Mouse (Mus musculus) embryonic facial prominence, embryonic 13.5 days (tissue): ENCODE results near the gene Reln. TPM values are rescaled to one million over a fixed set of nuclear protein-coding genes. Genes with fewer than 3 reads are reported as not detected.

Experiments used
- ATAC-seq: fragments of 200-750 bp; cut with Nextera tagmentation; 2 replicates; pipeline ENCODE4 v1.8.0; 2017; ENCODE audit warnings: low read depth; ENCODE audit not compliant: insufficient number of reproducible peaks, insufficient read depth, low FRiP score, low TSS enrichment
- H3K27ac ChIP-seq: fragments of 300-500 bp; sonication (generic); 2 replicates; pipeline ENCODE4 v1.5.1; 2015; ENCODE audit warnings: moderate library complexity, mild to moderate bottlenecking, inconsistent platforms
- H3K27me3 ChIP-seq: fragments of 300-500 bp; sonication (generic); 2 replicates; pipeline ENCODE4 v1.6.1; 2015; ENCODE audit warnings: mild to moderate bottlenecking, inconsistent platforms
- H3K36me3 ChIP-seq: fragments of 300-500 bp; sonication (generic); 2 replicates; pipeline ENCODE4 v1.6.1; 2015; ENCODE audit warnings: mild to moderate bottlenecking, inconsistent platforms
- H3K4me1 ChIP-seq: fragments of 300-500 bp; sonication (generic); 2 replicates; pipeline ENCODE4 v1.6.1; 2015; ENCODE audit warnings: inconsistent platforms
- H3K4me2 ChIP-seq: fragments of 300-500 bp; sonication (generic); 2 replicates; pipeline ENCODE4 v1.6.1; 2015; ENCODE audit warnings: moderate library complexity, mild to moderate bottlenecking, inconsistent platforms
- H3K4me3 ChIP-seq: fragments of 300-500 bp; sonication (generic); 2 replicates; pipeline ENCODE4 v1.5.1; 2015; ENCODE audit warnings: mild to moderate bottlenecking, inconsistent platforms
- H3K9ac ChIP-seq: fragments of 300-500 bp; sonication (generic); 2 replicates; pipeline ENCODE4 v1.6.1; 2015; ENCODE audit warnings: mild to moderate bottlenecking, inconsistent platforms
- H3K9me3 ChIP-seq: fragments of 300-500 bp; sonication (generic); 2 replicates; pipeline ENCODE4 v1.6.1; 2016; ENCODE audit warnings: inconsistent platforms
- WGBS: fragments of 180-500 bp; shearing (Covaris S2); methylation state at CpG from one replicate; pipeline ENCODE4 v1.1.7; 2015; ENCODE audit warnings: mixed read lengths; 5-methylcytosine and 5-hydroxymethylcytosine counted together
- polyA plus RNA-seq: library from polyadenylated mRNA; unstranded; fragments of >200 nt; fragmentation: Nextera tagmentation; extraction: Ambion mirVana; gene quantifications from 2 replicates; pipeline ENCODE4 v1.2.1, GENCODE M21; 2015

Reln gene
- polyA plus RNA-seq, 1 experiment from 2014 or later = 5.5 TPM

- H3K27ac ChIP-seq = no peak overlapping the region
- H3K4me2 ChIP-seq = no peak overlapping the region
- no peaks in the 10 kb centered on the region for H3K36me3 ChIP-seq
- no peaks in the 10 kb centered on the region for H3K9me3 ChIP-seq
- H3K4me1 ChIP-seq = peaks cover 3% of the 10 kb centered on the region; the same call in 1 of the 2 replicates
- H3K4me3 ChIP-seq = no peak overlapping the region
- H3K27me3 ChIP-seq = no peaks in the 10 kb centered on the region
- no peak overlapping the region for H3K9ac ChIP-seq
- WGBS = 80% methylated on average over 3 of the region's 3 CpGs
- ATAC-seq = no peak
These were observed 37.4 kb downstream of the Reln start for GRCm38 (mm10) chr5:22307072-22307471.

GRCm38 (mm10) chr5:22303709-22304108 lies 40.8 kb downstream of the Reln start:
- Histone ChIP-seq H3K4me3 (no peak overlapping the region), H3K27me3 (no peaks in the 10 kb centered on the region), H3K4me1 (peaks cover 3% of the 10 kb centered on the region; the same call in 1 of the 2 replicates), H3K4me2 (no peak overlapping the region), H3K9ac (no peak overlapping the region), H3K27ac (no peak overlapping the region), H3K36me3 (no peaks in the 10 kb centered on the region), H3K9me3 (no peaks in the 10 kb centered on the region)
- WGBS = 63% methylated on average over 1 of the region's 1 CpGs
- ATAC-seq = no peak

GRCm38 (mm10) chr5:22302309-22302708 lies 42.2 kb downstream of the Reln start:
- ATAC-seq = no peak
- 56% methylated on average over 5 of the region's 5 CpGs for WGBS
- Histone ChIP-seq H3K27me3 (no peaks in the 10 kb centered on the region), H3K9ac (no peak overlapping the region), H3K4me2 (no peak overlapping the region), H3K36me3 (no peaks in the 10 kb centered on the region), H3K27ac (no peak overlapping the region), H3K9me3 (no peaks in the 10 kb centered on the region), H3K4me1 (peaks cover 3% of the 10 kb centered on the region; the same call in 1 of the 2 replicates), H3K4me3 (no peak overlapping the region)

GRCm38 (mm10) chr5:22300788-22301187 lies 43.7 kb downstream of the Reln start:
- 90% methylated on average over 5 of the region's 5 CpGs for WGBS
- Histone ChIP-seq H3K27ac (no peak overlapping the region), H3K4me1 (peaks cover 3% of the 10 kb centered on the region; the same call in 1 of the 2 replicates), H3K9ac (no peak overlapping the region), H3K9me3 (no peaks in the 10 kb centered on the region), H3K4me2 (no peak overlapping the region), H3K4me3 (no peak overlapping the region), H3K36me3 (no peaks in the 10 kb centered on the region), H3K27me3 (no peaks in the 10 kb centered on the region)
- ATAC-seq = no peak

GRCm38 (mm10) chr5:22300046-22300445 lies 44.5 kb downstream of the Reln start:
- H3K9me3 ChIP-seq = no peaks in the 10 kb centered on the region
- WGBS = 87% methylated on average over 6 of the region's 6 CpGs
- peaks cover 3% of the 10 kb centered on the region; the same call in 1 of the 2 replicates for H3K4me1 ChIP-seq
- no peaks in the 10 kb centered on the region for H3K36me3 ChIP-seq
- no peaks in the 10 kb centered on the region for H3K27me3 ChIP-seq
- H3K9ac ChIP-seq = no peak overlapping the region
- no peak overlapping the region for H3K27ac ChIP-seq
- ATAC-seq = no peak
- no peak overlapping the region for H3K4me3 ChIP-seq
- H3K4me2 ChIP-seq = no peak overlapping the region

GRCm38 (mm10) chr5:22295161-22295560 lies 49.3 kb downstream of the Reln start:
- 85% methylated on average over 6 of the region's 6 CpGs for WGBS
- H3K4me3 ChIP-seq = no peak overlapping the region
- no peaks in the 10 kb centered on the region for H3K27me3 ChIP-seq
- H3K9me3 ChIP-seq = no peaks in the 10 kb centered on the region
- H3K4me2 ChIP-seq = no peak overlapping the region
- no peaks in the 10 kb centered on the region for H3K36me3 ChIP-seq
- ATAC-seq = no peak
- H3K4me1 ChIP-seq = 0 out of 2 replicates have a peak, but pooled peaks cover 5% of the 10 kb centered on the region
- no peak overlapping the region for H3K9ac ChIP-seq
- H3K27ac ChIP-seq = no peak overlapping the region

- Histone ChIP-seq H3K4me3 (no peak overlapping the region), H3K4me1 (0 out of 2 replicates have a peak, but pooled peaks cover 5% of the 10 kb centered on the region), H3K4me2 (no peak overlapping the region), H3K36me3 (no peaks in the 10 kb centered on the region), H3K9me3 (no peaks in the 10 kb centered on the region), H3K27me3 (no peaks in the 10 kb centered on the region), H3K27ac (no peak overlapping the region), H3K9ac (no peak overlapping the region)
- 71% methylated on average over 4 of the region's 4 CpGs for WGBS
- ATAC-seq = no peak
These were observed 53.1 kb downstream of the Reln start for GRCm38 (mm10) chr5:22291409-22291808.

- no peaks in the 10 kb centered on the region for H3K27me3 ChIP-seq
- no peak overlapping the region for H3K27ac ChIP-seq
- no peaks in the 10 kb centered on the region for H3K36me3 ChIP-seq
- ATAC-seq = no peak
- H3K4me1 ChIP-seq = no peaks in the 10 kb centered on the region
- no peak overlapping the region for H3K4me3 ChIP-seq
- H3K9me3 ChIP-seq = no peaks in the 10 kb centered on the region
- no peak overlapping the region for H3K4me2 ChIP-seq
- 63% methylated on average over 4 of the region's 4 CpGs for WGBS
- H3K9ac ChIP-seq = no peak overlapping the region
These were observed 59.1 kb downstream of the Reln start for GRCm38 (mm10) chr5:22285396-22285795.

GRCm38 (mm10) chr5:22282141-22282665 lies 62.3 kb downstream of the Reln start:
- WGBS = 61% methylated on average over 7 of the region's 7 CpGs
- no peak for ATAC-seq
- H3K4me2 ChIP-seq = no peak overlapping the region
- no peak overlapping the region for H3K27ac ChIP-seq
- H3K4me1 ChIP-seq = no peaks in the 10 kb centered on the region
- H3K4me3 ChIP-seq = no peak overlapping the region
- H3K27me3 ChIP-seq = no peaks in the 10 kb centered on the region
- H3K36me3 ChIP-seq = no peaks in the 10 kb centered on the region
- no peaks in the 10 kb centered on the region for H3K9me3 ChIP-seq
- no peak overlapping the region for H3K9ac ChIP-seq

GRCm38 (mm10) chr5:22280534-22281164 lies 63.9 kb downstream of the Reln start:
- no peak overlapping the region for H3K9ac ChIP-seq
- 75% methylated on average over 2 of the region's 2 CpGs for WGBS
- no peak overlapping the region for H3K4me3 ChIP-seq
- no peak overlapping the region for H3K27ac ChIP-seq
- no peak overlapping the region for H3K4me2 ChIP-seq
- H3K27me3 ChIP-seq = no peaks in the 10 kb centered on the region
- 0 out of 2 replicates have a peak, but pooled peaks have one; percentile 43 for ATAC-seq
- no peaks in the 10 kb centered on the region for H3K9me3 ChIP-seq
- no peaks in the 10 kb centered on the region for H3K4me1 ChIP-seq
- no peaks in the 10 kb centered on the region for H3K36me3 ChIP-seq

- no peak overlapping the region for H3K4me3 ChIP-seq
- no peaks in the 10 kb centered on the region for H3K4me1 ChIP-seq
- 87% methylated on average over 4 of the region's 4 CpGs for WGBS
- no peak overlapping the region for H3K9ac ChIP-seq
- no peaks in the 10 kb centered on the region for H3K27me3 ChIP-seq
- H3K36me3 ChIP-seq = no peaks in the 10 kb centered on the region
- H3K9me3 ChIP-seq = no peaks in the 10 kb centered on the region
- H3K27ac ChIP-seq = no peak overlapping the region
- no peak for ATAC-seq
- H3K4me2 ChIP-seq = no peak overlapping the region
These were observed 65.3 kb downstream of the Reln start for GRCm38 (mm10) chr5:22279201-22279600.

- no peaks in the 10 kb centered on the region for H3K27me3 ChIP-seq
These were observed 70.4 kb downstream of the Reln start for GRCm38 (mm10) chr5:22274134-22274533.

More at GRCm38 (mm10) chr5:22274134-22274533, 70.4 kb downstream of the Reln start:
- WGBS = 82% methylated on average over 4 of the region's 4 CpGs
- Histone ChIP-seq H3K27ac (no peak overlapping the region), H3K4me1 (no peaks in the 10 kb centered on the region), H3K9me3 (no peaks in the 10 kb centered on the region), H3K4me2 (no peak overlapping the region), H3K9ac (no peak overlapping the region), H3K36me3 (no peaks in the 10 kb centered on the region), H3K4me3 (no peak overlapping the region)
- no peak for ATAC-seq
